Mouse (Mus musculus) kidney, adult 8-10 months (tissue): ENCODE data around the gene Cysltr1.

Experiments
- DNase-seq, 2 experiments: peaks; one replicate each; pipeline ENCODE4 v3.0.0; 2022

Cysltr1 gene

GRCm38 (mm10) chrX:106603386-106603785 lies at the start of gene Cysltr1:
TSS of gene Cysltr1 (minus strand) at chrX:106603679.
- peak in 1 of 2 experiments; percentile 1 for DNase-seq

DNA sequence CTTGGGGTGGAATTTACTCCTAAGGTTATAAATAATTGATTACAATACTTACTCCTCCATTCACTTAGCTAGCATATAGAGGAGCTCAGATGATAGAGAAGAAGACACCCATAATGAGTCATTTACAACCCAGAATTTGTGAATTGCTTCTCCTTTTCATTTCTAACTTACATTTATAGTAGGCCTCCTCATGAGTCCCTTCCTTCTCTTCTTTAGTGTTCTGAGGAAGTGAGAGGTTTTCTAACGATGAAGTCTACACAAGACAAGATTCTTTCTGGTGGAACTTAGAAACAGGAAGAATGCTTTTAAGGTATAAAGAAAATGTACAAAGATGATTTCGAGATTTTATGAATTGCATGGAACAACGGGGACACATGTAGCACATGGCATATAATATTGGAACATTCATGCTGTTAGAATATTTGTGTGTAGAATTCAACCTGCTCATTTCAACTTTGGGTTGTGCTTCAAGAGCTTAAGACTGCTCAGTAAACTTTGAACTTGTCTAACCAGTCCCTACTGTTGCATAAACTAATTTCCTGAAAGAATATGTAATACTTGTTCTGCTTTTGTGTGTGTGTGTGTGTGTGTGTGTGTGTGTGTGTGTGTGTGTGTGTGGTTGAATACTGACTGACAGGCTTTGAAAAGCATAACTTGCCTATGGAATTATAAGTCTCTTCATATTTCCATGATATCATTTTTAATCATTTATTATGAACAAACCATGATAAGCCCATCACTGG lies 31.5 kb upstream of the Cysltr1 start:
- no peak for DNase-seq

DNA sequence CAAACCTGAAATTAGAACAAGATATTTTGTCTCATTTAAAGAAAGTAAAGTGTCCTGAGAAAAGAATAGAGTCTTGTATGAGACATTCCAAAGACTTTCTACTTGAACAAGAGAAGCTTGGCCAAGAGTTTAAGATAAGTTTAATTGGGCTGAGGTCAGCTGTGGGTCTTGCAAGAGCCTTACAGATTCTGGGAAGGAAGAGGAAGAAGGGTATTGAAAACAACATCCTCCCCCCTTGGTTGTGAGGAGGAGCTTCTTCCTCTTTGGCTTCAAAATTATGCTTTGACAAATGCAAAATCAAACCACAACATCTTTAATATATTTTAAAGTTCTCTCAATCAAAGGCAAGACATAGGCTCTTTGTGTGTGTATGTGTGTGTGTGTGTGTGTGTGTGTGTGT lies 30.1 kb upstream of the Cysltr1 start:
- no peak for DNase-seq

DNA sequence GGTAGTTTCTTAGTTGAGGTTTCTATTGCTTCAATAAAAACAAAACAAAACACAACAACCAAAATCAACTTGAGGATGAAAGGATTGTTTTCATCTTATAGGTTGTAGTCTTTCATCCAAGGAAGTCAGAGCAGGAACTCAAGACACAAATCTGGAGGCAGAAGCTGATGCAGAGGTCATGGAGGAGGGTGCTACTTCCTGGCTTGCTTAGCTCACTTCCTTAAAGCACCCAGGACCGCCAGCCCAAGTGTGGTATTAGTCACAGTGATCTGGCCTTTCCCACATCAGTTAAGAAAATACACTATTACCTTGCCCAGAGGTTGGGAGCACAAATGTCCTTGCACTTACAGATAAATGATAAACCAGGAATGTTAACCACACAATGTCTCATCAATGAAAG lies 25.0 kb upstream of the Cysltr1 start:
- DNase-seq = no peak

GRCm38 (mm10) chrX:106623667-106624066 lies 20.2 kb upstream of the Cysltr1 start:
- no peak for DNase-seq

GRCm38 (mm10) chrX:106622512-106622911 lies 19.0 kb upstream of the Cysltr1 start:
- no peak for DNase-seq

GRCm38 (mm10) chrX:106602574-106603258 lies 763 bp downstream of the Cysltr1 start:
- DNase-seq = no peak

- DNase-seq = no peak
Measured at GRCm38 (mm10) chrX:106595904-106596303, 7.6 kb downstream of the Cysltr1 start.

DNA sequence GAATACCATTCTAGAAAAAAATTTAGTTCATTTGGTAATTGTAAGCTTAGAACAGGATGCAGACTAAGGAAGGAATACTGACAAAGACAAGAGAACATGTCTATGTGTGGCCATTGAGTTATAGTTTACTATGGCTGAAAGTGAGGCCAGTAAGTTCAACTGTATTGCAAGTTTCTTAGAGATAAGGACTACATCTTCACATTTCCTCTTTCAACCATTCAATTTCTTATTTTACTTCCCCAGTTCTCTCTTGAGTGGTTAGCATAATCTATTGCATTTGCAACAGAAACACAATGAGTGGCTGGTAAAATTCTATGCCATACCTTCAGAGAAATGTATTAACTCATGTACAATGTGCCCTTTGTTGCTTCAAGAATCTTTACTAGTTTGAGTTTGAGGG lies 9.6 kb downstream of the Cysltr1 start:
- no peak for DNase-seq

DNA sequence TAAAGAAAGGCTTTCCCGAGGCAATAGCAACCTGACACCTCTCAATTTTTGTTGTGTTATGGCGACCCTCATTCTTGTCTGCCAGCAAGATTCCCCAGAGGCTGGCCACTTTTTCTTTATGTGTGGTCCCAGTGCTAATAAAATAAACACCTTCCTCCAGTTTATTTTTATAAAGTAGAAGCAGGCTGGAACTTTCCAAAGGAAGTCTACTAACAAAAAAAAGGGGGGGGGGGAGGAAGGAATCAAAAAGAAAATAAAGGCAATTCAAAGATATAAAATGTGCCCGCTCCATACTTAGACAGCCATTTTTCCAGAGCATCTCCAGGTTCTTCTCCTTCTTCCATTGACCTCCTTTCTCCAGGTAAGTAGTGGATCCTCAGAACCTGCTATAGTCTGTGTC lies 20.6 kb downstream of the Cysltr1 start, which contains the start of gene Gm5127:
Gene Gm5127, plus strand, starts transcription at position 301 of the 400 bp plus-strand sequence.
- DNase-seq = no peak

DNA sequence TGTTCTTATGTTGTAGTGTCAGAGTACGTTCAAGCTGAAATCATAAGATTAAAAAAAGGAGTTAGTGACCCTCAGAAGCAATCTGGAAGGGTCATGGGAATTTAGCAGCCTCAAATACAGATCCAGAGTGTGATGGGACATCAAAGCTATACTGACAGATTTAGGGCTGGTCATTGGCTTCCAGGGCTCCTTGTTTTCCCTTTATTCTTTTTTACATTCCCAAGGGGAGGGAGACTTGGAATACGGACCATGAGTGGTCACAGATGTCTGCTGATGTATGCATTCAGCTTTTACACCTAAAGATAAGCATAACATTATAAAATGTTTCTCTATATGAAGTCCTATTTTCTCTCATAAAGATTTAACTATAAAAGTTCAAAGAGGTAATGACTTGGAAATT lies 21.3 kb downstream of the Cysltr1 start:
- DNase-seq = no peak

DNA sequence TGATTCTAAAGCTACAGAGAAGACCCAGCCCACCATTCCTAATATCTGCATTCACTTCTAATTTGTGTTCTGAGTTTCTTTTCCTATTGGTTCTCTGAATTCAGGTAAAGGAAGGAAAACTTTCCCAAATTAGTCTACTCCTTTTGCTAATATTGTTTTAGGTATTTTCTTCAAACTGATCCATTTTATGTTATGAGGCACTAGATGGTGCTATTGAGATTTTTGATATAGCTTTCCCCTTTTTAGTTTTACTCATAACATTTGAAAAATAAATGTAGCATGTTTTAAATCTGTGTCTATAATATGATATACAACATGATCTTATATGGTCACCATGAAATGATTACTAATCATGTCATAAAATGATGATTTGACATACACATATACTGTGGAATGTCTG lies 23.1 kb downstream of the Cysltr1 start:
- no peak for DNase-seq

GRCm38 (mm10) chrX:106578966-106579365 lies 24.5 kb downstream of the Cysltr1 start:
- no peak for DNase-seq

- DNase-seq = no peak
Measured at GRCm38 (mm10) chrX:106555457-106555856, 48.0 kb downstream of the Cysltr1 start.

DNA sequence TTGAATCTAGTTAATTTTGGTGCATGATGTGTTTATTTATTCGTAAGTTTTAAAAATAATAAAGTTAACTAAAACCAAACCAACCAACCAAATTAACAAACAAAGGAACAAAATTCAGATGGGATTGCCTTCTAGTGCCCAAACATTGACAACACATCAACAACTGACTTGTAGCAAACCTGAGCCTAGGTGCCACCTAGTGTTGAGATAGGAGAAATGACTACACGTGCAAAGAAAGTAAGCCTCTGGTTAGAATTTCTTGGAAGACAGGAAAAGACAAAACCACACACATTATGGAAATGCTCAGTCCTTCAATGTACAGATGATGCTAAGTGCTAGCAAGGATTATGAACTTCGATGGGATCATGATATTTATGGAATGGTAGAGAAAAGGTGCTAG lies 67.1 kb downstream of the Cysltr1 start:
- no peak for DNase-seq
